Comparison of ENCODE assay signal across 9 mouse cellular contexts in the genomic region with DNA sequence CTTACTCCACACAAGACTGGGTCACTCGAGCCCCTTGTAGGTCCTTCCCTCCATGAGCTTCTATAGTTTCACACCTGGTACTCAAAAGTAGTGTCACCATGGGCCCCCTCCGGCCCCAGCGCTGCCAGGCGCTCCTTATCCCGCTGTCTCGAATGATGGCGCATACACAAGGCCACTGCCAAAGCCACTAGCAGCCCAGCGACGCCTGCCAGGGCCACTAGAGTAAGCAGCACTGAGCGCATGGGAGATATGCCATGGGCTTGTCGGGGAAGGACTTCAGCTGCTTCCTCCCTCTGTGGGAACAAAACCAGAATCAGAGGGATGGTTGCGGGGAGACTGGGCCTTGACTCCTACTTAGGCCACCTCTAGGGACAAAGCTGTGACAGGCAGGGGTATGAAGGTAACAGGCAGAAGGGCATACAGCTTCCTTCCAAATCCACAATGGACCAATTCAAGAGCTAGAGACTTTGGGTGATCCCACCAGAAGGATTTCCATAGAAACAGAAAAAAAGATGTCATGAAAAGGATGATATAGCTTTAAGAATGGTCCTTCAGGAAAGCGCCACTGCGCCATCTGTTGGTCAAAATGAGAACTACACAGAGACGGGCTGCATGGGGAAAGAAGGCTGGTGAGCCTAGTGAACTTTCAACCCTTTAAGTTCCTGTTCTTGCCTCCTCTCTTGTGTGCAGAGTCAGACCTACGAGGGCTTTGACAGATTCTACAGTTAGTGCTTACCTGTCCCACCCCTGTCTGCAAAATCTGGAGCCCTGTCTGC. TPM values are rescaled to one million over a fixed set of nuclear protein-coding genes. Genes with fewer than 3 reads are reported as not detected.
DNase-seq lines count a peak whose midpoint lies in the region; ATAC-seq lines count a peak whose summit lies in the region.
"Had no signal": no experiment of that assay in that cellular context is flagged by ENCODE, and none has a peak within 500 bp of the region (broad histone marks: within the 10 kb centered on the region; RNA-seq: fewer than 3 reads in every experiment).

No protein-coding gene starts in this region.

- no peak overlapping the region for H3K4me2 ChIP-seq in intestine, embryonic 14.5 days (ENCODE audit: low read length)
- no peak overlapping the region for H3K4me2 ChIP-seq in intestine, embryonic 16.5 days (ENCODE audit: low read depth, low read length)
- no peak overlapping the region for H3K4me2 ChIP-seq in neural tube, embryonic 11.5 days (ENCODE audit: low read depth)
- H3K4me2 ChIP-seq: lung, embryonic 15.5 days had no signal

- H3K27ac ChIP-seq in intestine, embryonic 14.5 days (ENCODE audit: low read depth) = no peak overlapping the region
- no peak overlapping the region for H3K27ac ChIP-seq in intestine, embryonic 16.5 days (ENCODE audit: low read length)
- H3K27ac ChIP-seq in neural tube, embryonic 11.5 days (ENCODE audit: low read depth, low read length) = no peak overlapping the region
- H3K27ac ChIP-seq: lung, embryonic 15.5 days had no signal

- intact Hi-C loops in left cerebral cortex, postnatal 4 days (cut with DNase I) = no loop called here

- H3K4me3 ChIP-seq in intestine, embryonic 14.5 days (ENCODE audit: low read depth, low read length) = no peak overlapping the region
- H3K4me3 ChIP-seq in intestine, embryonic 16.5 days (ENCODE audit: low read length) = no peak overlapping the region
- H3K4me3 ChIP-seq in neural tube, embryonic 11.5 days (ENCODE audit: low read depth, low read length) = no peak overlapping the region
- H3K4me3 ChIP-seq: lung, embryonic 15.5 days had no signal

- H3K9me3 ChIP-seq in intestine, embryonic 14.5 days (ENCODE audit: control insufficient read depth, low read length) = no peaks in the 10 kb centered on the region
- no peaks in the 10 kb centered on the region for H3K9me3 ChIP-seq in intestine, embryonic 16.5 days (ENCODE audit: control insufficient read depth, low read length)
- H3K9me3 ChIP-seq in neural tube, embryonic 11.5 days (ENCODE audit: control insufficient read depth, low read length) = no peaks in the 10 kb centered on the region
- H3K9me3 ChIP-seq: lung, embryonic 15.5 days had no signal

- DNase-seq in intestine, embryonic 14.5 days (ENCODE audit: low spot score) = peak; percentile 95
- peak; percentile 71 for DNase-seq in adrenal gland, adult 2 months
- peak; percentile 68 for DNase-seq in embryo, embryonic 11.5 days (ENCODE audit: low read depth, low spot score)
- peak; percentile 90 for DNase-seq in heart, postnatal 4 days
- DNase-seq in left cerebral cortex, postnatal 4 days = peak; percentile 81
- peak; percentile 81 for DNase-seq in neural tube, embryonic 11.5 days (ENCODE audit: low spot score)
- DNase-seq in testis, postnatal 14 days (ENCODE audit: low spot score) = peak; percentile 65

- 0 out of 2 replicates have a peak, but pooled peaks cover 5% of the 10 kb centered on the region for H3K4me1 ChIP-seq in intestine, embryonic 14.5 days (replicated peaks; ENCODE audit: control insufficient read depth, insufficient read depth, low read length)
- peaks cover 4% of the 10 kb centered on the region; the same call in 1 of the 2 replicates for H3K4me1 ChIP-seq in intestine, embryonic 16.5 days (ENCODE audit: control insufficient read depth, insufficient read depth, low read length)
- peaks cover 2% of the 10 kb centered on the region; the same call in 1 of the 2 replicates for H3K4me1 ChIP-seq in neural tube, embryonic 11.5 days (ENCODE audit: control insufficient read depth, insufficient read depth, low read length)

- no peak overlapping the region for H3K9ac ChIP-seq in intestine, embryonic 14.5 days (ENCODE audit: low read length)
- H3K9ac ChIP-seq in intestine, embryonic 16.5 days (ENCODE audit: low read depth, low read length) = no peak overlapping the region
- no peak overlapping the region for H3K9ac ChIP-seq in neural tube, embryonic 11.5 days (ENCODE audit: low read length)
- H3K9ac ChIP-seq: lung, embryonic 15.5 days had no signal

- 63% methylated on average over 16 of the region's 16 CpGs for WGBS in intestine, embryonic 14.5 days
- WGBS in intestine, embryonic 16.5 days = 62% methylated on average over 16 of the region's 16 CpGs
- 67% methylated on average over 16 of the region's 16 CpGs for WGBS in neural tube, embryonic 11.5 days

- ATAC-seq in intestine, embryonic 14.5 days (replicated peaks; ENCODE audit: low FRiP score, low TSS enrichment, low read depth) = no peak
- no peak for ATAC-seq in intestine, embryonic 16.5 days
- 0 out of 2 replicates have a peak, but pooled peaks have one; percentile 32 for ATAC-seq in neural tube, embryonic 11.5 days (ENCODE audit: insufficient read depth, low FRiP score, low TSS enrichment)

- no peaks in the 10 kb centered on the region for H3K36me3 ChIP-seq in intestine, embryonic 14.5 days (ENCODE audit: control insufficient read depth, insufficient read depth, low read length)
- H3K36me3 ChIP-seq in intestine, embryonic 16.5 days (ENCODE audit: control insufficient read depth, insufficient read depth, low read length) = no peaks in the 10 kb centered on the region
- H3K36me3 ChIP-seq in neural tube, embryonic 11.5 days (ENCODE audit: control insufficient read depth, insufficient read depth, low read length) = no peaks in the 10 kb centered on the region
- H3K36me3 ChIP-seq: lung, embryonic 15.5 days had no signal

- no peaks in the 10 kb centered on the region for H3K27me3 ChIP-seq in intestine, embryonic 14.5 days (replicated peaks; ENCODE audit: control insufficient read depth, insufficient read depth, low read length)
- no peaks in the 10 kb centered on the region for H3K27me3 ChIP-seq in intestine, embryonic 16.5 days (replicated peaks; ENCODE audit: control insufficient read depth, insufficient read depth, low read length)
- H3K27me3 ChIP-seq in neural tube, embryonic 11.5 days (ENCODE audit: control insufficient read depth, insufficient read depth, low read length) = no peaks in the 10 kb centered on the region
- H3K27me3 ChIP-seq: lung, embryonic 15.5 days had no signal

RNA-seq across cellular contexts. Expression of a gene that starts 10.3 kb away (rescaled TPM):
- 2.9 and 3.4 TPM in 2 replicates for polyA plus RNA-seq in intestine, embryonic 14.5 days (2014; fragmentation: Nextera tagmentation; extraction: Ambion mirVana)
- polyA plus RNA-seq in intestine, embryonic 16.5 days (2015; fragmentation: Nextera tagmentation; extraction: Ambion mirVana) = 2.9 and 3.0 TPM in 2 replicates
- 10 to 100 TPM; 43.6 to 83.6 TPM for total RNA-seq in adrenal gland, adult 2 months (2021)
- 41.5 and 52.0 TPM in 2 replicates for polyA plus RNA-seq in adrenal gland, adult 2 months (2012; rRNA removed)
- total RNA-seq in heart, postnatal 4 days (2021) = under 1 TPM; 0.41 to 0.43 TPM
- 100 to 1,000 TPM; 101 to 122 TPM for total RNA-seq in left cerebral cortex, postnatal 4 days (2021)
- polyA plus RNA-seq in neural tube, embryonic 11.5 days (2014; fragmentation: Nextera tagmentation; extraction: Ambion mirVana) = 4.4 and 6.0 TPM in 2 replicates

RNA-seq across cellular contexts. Expression of a gene that starts 17.8 kb away (rescaled TPM):
- polyA plus RNA-seq in intestine, embryonic 14.5 days (2014; fragmentation: Nextera tagmentation; extraction: Ambion mirVana) = 14.2 TPM in 2 replicates
- polyA plus RNA-seq in intestine, embryonic 16.5 days (2015; fragmentation: Nextera tagmentation; extraction: Ambion mirVana) = 20.9 and 24.3 TPM in 2 replicates
- 100 to 1,000 TPM in 1 of 2 experiments, 10 to 100 TPM in 1; 89.1 to 111 TPM for total RNA-seq in adrenal gland, adult 2 months (2021)
- polyA plus RNA-seq in adrenal gland, adult 2 months (2012; rRNA removed) = 52.8 and 58.4 TPM in 2 replicates
- 10 to 100 TPM; 46.4 to 49.2 TPM for total RNA-seq in heart, postnatal 4 days (2021)
- total RNA-seq in left cerebral cortex, postnatal 4 days (2021) = 10 to 100 TPM; 54.7 to 61.3 TPM
- polyA plus RNA-seq in neural tube, embryonic 11.5 days (2014; fragmentation: Nextera tagmentation; extraction: Ambion mirVana) = 20.5 and 21.9 TPM in 2 replicates

RNA-seq across cellular contexts. Expression of a gene that starts 22.1 kb away (rescaled TPM):
- not detected in 2 replicates for polyA plus RNA-seq in intestine, embryonic 14.5 days (2014; fragmentation: Nextera tagmentation; extraction: Ambion mirVana)
- polyA plus RNA-seq in intestine, embryonic 16.5 days (2015; fragmentation: Nextera tagmentation; extraction: Ambion mirVana) = not detected in 2 replicates
- not detected for total RNA-seq in adrenal gland, adult 2 months (2021)
- not detected in 2 replicates for polyA plus RNA-seq in adrenal gland, adult 2 months (2012; rRNA removed)
- total RNA-seq in heart, postnatal 4 days (2021) = not detected
- total RNA-seq in left cerebral cortex, postnatal 4 days (2021) = not detected
- polyA plus RNA-seq in neural tube, embryonic 11.5 days (2014; fragmentation: Nextera tagmentation; extraction: Ambion mirVana) = not detected in 2 replicates
- polyA plus RNA-seq: lung, embryonic 15.5 days had no signal

RNA-seq across cellular contexts. Expression of a gene that starts 24.2 kb away (rescaled TPM):
- 13.0 and 13.4 TPM in 2 replicates for polyA plus RNA-seq in intestine, embryonic 14.5 days (2014; fragmentation: Nextera tagmentation; extraction: Ambion mirVana)
- polyA plus RNA-seq in intestine, embryonic 16.5 days (2015; fragmentation: Nextera tagmentation; extraction: Ambion mirVana) = 9.2 and 9.9 TPM in 2 replicates
- total RNA-seq in adrenal gland, adult 2 months (2021) = 100 to 1,000 TPM; 127 to 192 TPM
- polyA plus RNA-seq in adrenal gland, adult 2 months (2012; rRNA removed) = 46.3 and 69.6 TPM in 2 replicates
- not detected for total RNA-seq in heart, postnatal 4 days (2021)
- 10 to 100 TPM; 29.3 to 58.0 TPM for total RNA-seq in left cerebral cortex, postnatal 4 days (2021)
- 30.9 and 35.0 TPM in 2 replicates for polyA plus RNA-seq in neural tube, embryonic 11.5 days (2014; fragmentation: Nextera tagmentation; extraction: Ambion mirVana)

RNA-seq across cellular contexts. Expression of a gene that starts 34.4 kb away (rescaled TPM):
- 68.7 and 86.5 TPM in 2 replicates for polyA plus RNA-seq in intestine, embryonic 14.5 days (2014; fragmentation: Nextera tagmentation; extraction: Ambion mirVana)
- 137 and 151 TPM in 2 replicates for polyA plus RNA-seq in intestine, embryonic 16.5 days (2015; fragmentation: Nextera tagmentation; extraction: Ambion mirVana)
- 10 to 100 TPM; 55.4 to 73.0 TPM for total RNA-seq in adrenal gland, adult 2 months (2021)
- polyA plus RNA-seq in adrenal gland, adult 2 months (2012; rRNA removed) = 10.8 and 11.2 TPM in 2 replicates
- total RNA-seq in heart, postnatal 4 days (2021) = 100 to 1,000 TPM; 371 to 462 TPM
- 100 to 1,000 TPM; 101 to 111 TPM for total RNA-seq in left cerebral cortex, postnatal 4 days (2021)
- 17.6 and 18.0 TPM in 2 replicates for polyA plus RNA-seq in neural tube, embryonic 11.5 days (2014; fragmentation: Nextera tagmentation; extraction: Ambion mirVana)
